In genomic region chr3:26333239-26333811, GRCm38 (mm10) we compare ENCODE assay signal across 7 mouse cellular contexts. TPM values are rescaled to one million over a fixed set of nuclear protein-coding genes. Genes with fewer than 3 reads are reported as not detected.
DNase-seq lines count a peak whose midpoint lies in the region; ATAC-seq and TF ChIP-seq lines count a peak whose summit lies in the region.

No protein-coding gene starts in this region.

- no peak for TF ChIP-seq EP300 in stomach, postnatal 0 days (optimal IDR thresholded peaks at IDR 0.05)

- peak overlapping the region; percentile 95 for H3K4me2 ChIP-seq in forebrain, embryonic 11.5 days (ENCODE audit: low read depth, low read length, severe bottlenecking)
- peak overlapping the region; percentile 61 for H3K4me2 ChIP-seq in stomach, postnatal 0 days (replicated peaks; ENCODE audit: low read depth)

- H3K27ac ChIP-seq in forebrain, embryonic 11.5 days (ENCODE audit: low read depth, low read length) = no peak overlapping the region
- peak overlapping the region; percentile 89 for H3K27ac ChIP-seq in layer of hippocampus, adult 2 months
- H3K27ac ChIP-seq in stomach, postnatal 0 days (replicated peaks) = no peak overlapping the region

- H3K4me3 ChIP-seq in E14TG2a.4 (replicated peaks; ENCODE audit: low read length) = peak overlapping the region; percentile 74
- H3K4me3 ChIP-seq in forebrain, embryonic 11.5 days (ENCODE audit: low read depth, low read length) = peak overlapping the region; percentile 43
- peak overlapping the region; percentile 73 for H3K4me3 ChIP-seq in layer of hippocampus, adult 2 months
- H3K4me3 ChIP-seq in stomach, postnatal 0 days (ENCODE audit: low read depth, low read length) = peak overlapping the region; percentile 41

- no peaks in the 10 kb centered on the region for H3K9me3 ChIP-seq in E14TG2a.4 (ENCODE audit: low read length)
- H3K9me3 ChIP-seq in forebrain, embryonic 11.5 days (ENCODE audit: control insufficient read depth, low read length) = no peaks in the 10 kb centered on the region
- no peaks in the 10 kb centered on the region for H3K9me3 ChIP-seq in stomach, postnatal 0 days (ENCODE audit: control insufficient read depth, low read length)

- H3K9ac ChIP-seq in forebrain, embryonic 11.5 days (ENCODE audit: low read length) = peak overlapping the region; percentile 58
- no peak overlapping the region for H3K9ac ChIP-seq in stomach, postnatal 0 days (ENCODE audit: low read length)

- H3K4me1 ChIP-seq in E14TG2a.4 (replicated peaks; ENCODE audit: low read depth, low read length) = peaks cover 10% of the 10 kb centered on the region; the same call in 1 of the 2 replicates
- peaks cover 6% of the 10 kb centered on the region; the same call in 1 of the 2 replicates for H3K4me1 ChIP-seq in forebrain, embryonic 11.5 days (replicated peaks; ENCODE audit: control insufficient read depth, insufficient read depth, low read length)
- H3K4me1 ChIP-seq in stomach, postnatal 0 days (replicated peaks; ENCODE audit: control insufficient read depth, insufficient read depth) = no peaks in the 10 kb centered on the region

- DNase-seq in R1 (ENCODE audit: low read depth, low spot score) = peak; percentile 45
- peak; percentile 77 for DNase-seq in forebrain, embryonic 11.5 days (ENCODE audit: low spot score)
- peak in 1 of 2 experiments; percentile 38 for DNase-seq in layer of hippocampus, adult 2 months (ENCODE audit: low spot score in 2 of 2)
- DNase-seq in mesoderm, embryonic 11.5 days (ENCODE audit: low read depth, low spot score) = peak; percentile 41
- peak; percentile 39 for DNase-seq in stomach, postnatal 0 days (ENCODE audit: low spot score)

- peaks cover 56% of the 10 kb centered on the region for H3K27me3 ChIP-seq in E14TG2a.4 (ENCODE audit: insufficient read depth, low read length)
- H3K27me3 ChIP-seq in forebrain, embryonic 11.5 days (ENCODE audit: control insufficient read depth, insufficient read depth, low read length) = peaks cover 7% of the 10 kb centered on the region; the same call in 1 of the 2 replicates
- H3K27me3 ChIP-seq in stomach, postnatal 0 days (ENCODE audit: control insufficient read depth, insufficient read depth, low read length) = peaks cover 7% of the 10 kb centered on the region; the same call in 1 of the 2 replicates

- no peak for TF ChIP-seq CTCF in E14TG2a.4 (conservative IDR thresholded peaks at IDR 0.05; ENCODE audit: low read length)
- TF ChIP-seq CTCF in layer of hippocampus, adult 2 months (conservative IDR thresholded peaks at IDR 0.05) = no peak
- TF ChIP-seq CTCF in stomach, postnatal 0 days (IDR thresholded peaks at IDR 0.05; ENCODE audit: low read depth) = no peak

- ATAC-seq in forebrain, embryonic 11.5 days (replicated peaks; ENCODE audit: low FRiP score) = peak; percentile 72
- ATAC-seq in stomach, postnatal 0 days (ENCODE audit: low FRiP score, low TSS enrichment) = no peak
- no peak for ATAC-seq in erythroid progenitor cell, adult 5-6 weeks (replicated peaks; ENCODE audit: low FRiP score, poor library complexity, severe bottlenecking)

- no peaks in the 10 kb centered on the region for H3K36me3 ChIP-seq in E14TG2a.4 (ENCODE audit: insufficient read depth, low read length)
- H3K36me3 ChIP-seq in forebrain, embryonic 11.5 days (ENCODE audit: control insufficient read depth, insufficient read depth, low read length) = no peaks in the 10 kb centered on the region
- no peaks in the 10 kb centered on the region for H3K36me3 ChIP-seq in stomach, postnatal 0 days (ENCODE audit: control insufficient read depth, insufficient read depth, low read length)

- under 1% methylated on average over 40 of the region's 41 CpGs for WGBS in forebrain, embryonic 11.5 days
- under 1% methylated on average over 36 of the region's 41 CpGs for WGBS in stomach, postnatal 0 days

RNA-seq across cellular contexts. Expression of gene Nlgn1, which starts 1.1 kb away (rescaled TPM):
- 4.0 and 5.1 TPM in 2 replicates for polyA plus RNA-seq in forebrain, embryonic 11.5 days (2014; fragmentation: Nextera tagmentation; extraction: Ambion mirVana)
- 100 to 1,000 TPM; 108 to 116 TPM for total RNA-seq in layer of hippocampus, adult 2 months (2021)
- 0.41 and 0.62 TPM in 2 replicates for polyA plus RNA-seq in stomach, postnatal 0 days (2015; fragmentation: Nextera tagmentation; extraction: Ambion mirVana)
- not detected in 2 replicates for total RNA-seq in erythroid progenitor cell, adult 5-6 weeks (2015; ENCODE audit: low replicate concordance)
- not detected in 2 replicates for total RNA-seq in erythroid progenitor cell, adult 5-6 weeks (2017; ENCODE audit: low replicate concordance)

Comparison
In these comparisons a context has a peak if more than half of its experiments do, and no peak if none do; other contexts are left out.
1. RNA of gene Nlgn1, which starts 1.1 kb away (total RNA-seq): 108 to 116 TPM in layer of hippocampus, adult 2 months; not detected in erythroid progenitor cell, adult 5-6 weeks; every median in the first group is over 100 times any median in the second.
2. Peak in every context shown above with its lines, with median percentiles within 50 percentile points of each other: H3K4me3 ChIP-seq.